Mouse (Mus musculus) mature B cell (primary cell): ENCODE measurements around the gene Dcp1b.

ENCODE experiments used
- in situ Hi-C: fragments of 300-500 bp; cut with MboI; formaldehyde crosslinking; loops from 2 replicates; pipeline ENCODE4 v1.14.3; 2019

The Dcp1b gene

DNA sequence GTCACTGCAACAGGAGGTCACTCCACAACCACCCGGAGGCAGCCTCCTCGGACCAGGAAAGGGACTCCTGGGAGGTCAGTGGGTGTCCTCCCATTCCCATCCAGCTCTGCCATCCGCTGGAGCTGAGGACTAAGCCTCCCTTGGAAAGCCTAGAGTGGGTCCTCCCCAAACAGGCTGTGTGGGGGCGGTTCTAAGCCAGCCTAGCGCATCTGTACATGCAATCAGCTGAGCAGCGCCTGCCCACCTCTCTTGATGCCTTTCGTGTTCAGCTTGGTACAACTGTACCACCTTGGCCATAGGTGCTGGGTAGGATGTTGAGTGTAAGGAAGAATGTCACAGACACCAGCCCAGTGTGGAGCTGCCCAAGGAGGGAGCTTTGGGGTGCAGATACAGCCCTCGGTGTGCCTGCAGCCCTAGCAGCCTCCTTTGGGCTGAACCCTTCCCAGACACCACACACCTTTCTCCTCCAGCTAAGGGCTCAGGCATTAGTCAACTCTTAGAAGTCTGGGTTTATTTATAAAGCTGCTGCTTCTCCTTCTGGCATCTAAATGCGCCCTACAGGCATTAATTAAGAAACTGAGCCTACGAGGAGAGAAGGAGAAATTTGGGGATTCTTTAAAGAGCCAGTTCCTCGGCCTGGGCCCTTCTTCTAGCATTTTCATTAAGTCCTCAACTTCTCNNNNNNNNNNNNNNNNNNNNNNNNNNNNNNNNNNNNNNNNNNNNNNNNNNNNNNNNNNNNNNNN, 54.0 kb downstream of the Dcp1b start:
- in situ Hi-C loops = loop anchor here (10.0 kb wide), 1 partner anchor 216 kb away; no protein-coding TSS in a partner anchor

- in situ Hi-C loops = no loop called here
Measured at GRCm38 (mm10) chr6:119233066-119233465, 58.0 kb downstream of the Dcp1b start.

- in situ Hi-C loops = no loop called here
Measured at GRCm38 (mm10) chr6:119235441-119235840, 60.4 kb downstream of the Dcp1b start.

GRCm38 (mm10) chr6:119236241-119236640, 61.2 kb downstream of the Dcp1b start, which contains the start of gene Cacna2d4:
TSS of gene Cacna2d4 (plus strand) at chr6:119236526.
- in situ Hi-C loops = no loop called here

GRCm38 (mm10) chr6:119237427-119237989, 62.5 kb downstream of the Dcp1b start:
- in situ Hi-C loops = no loop called here

DNA sequence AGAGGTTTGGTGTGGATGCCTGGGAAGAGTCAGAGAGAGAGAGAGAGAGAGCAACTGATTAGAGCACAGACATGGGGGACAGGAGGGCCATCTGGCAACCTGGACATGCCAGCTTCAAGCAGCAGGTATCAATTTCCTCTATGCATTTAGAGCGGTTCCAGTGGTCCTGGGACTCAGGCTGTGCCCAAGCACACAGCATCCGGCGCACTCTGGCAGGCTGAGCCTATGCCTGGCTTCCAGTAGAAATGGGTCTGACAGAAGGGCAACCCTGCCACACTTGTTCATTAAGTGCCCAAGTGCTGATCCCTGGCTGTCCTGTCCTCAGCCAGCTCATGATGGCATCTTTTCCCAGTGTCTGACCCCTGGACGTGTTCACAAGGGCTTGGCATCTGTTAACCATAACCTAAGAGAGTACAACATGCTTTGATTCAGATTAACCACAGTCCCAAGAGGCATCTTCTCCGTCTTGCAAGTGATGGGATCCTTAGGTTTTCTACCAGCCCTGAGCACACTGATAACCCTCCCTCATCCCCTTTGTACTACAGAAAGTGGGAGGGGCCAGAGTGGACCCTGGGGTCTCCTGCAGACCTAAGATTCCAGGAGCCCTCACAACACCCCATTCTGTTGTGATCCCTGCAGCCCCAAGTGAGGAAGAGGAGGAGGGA, 64.4 kb downstream of the Dcp1b start:
- in situ Hi-C loops = no loop called here

GRCm38 (mm10) chr6:119240256-119240655, 65.2 kb downstream of the Dcp1b start:
- in situ Hi-C loops = no loop called here

DNA sequence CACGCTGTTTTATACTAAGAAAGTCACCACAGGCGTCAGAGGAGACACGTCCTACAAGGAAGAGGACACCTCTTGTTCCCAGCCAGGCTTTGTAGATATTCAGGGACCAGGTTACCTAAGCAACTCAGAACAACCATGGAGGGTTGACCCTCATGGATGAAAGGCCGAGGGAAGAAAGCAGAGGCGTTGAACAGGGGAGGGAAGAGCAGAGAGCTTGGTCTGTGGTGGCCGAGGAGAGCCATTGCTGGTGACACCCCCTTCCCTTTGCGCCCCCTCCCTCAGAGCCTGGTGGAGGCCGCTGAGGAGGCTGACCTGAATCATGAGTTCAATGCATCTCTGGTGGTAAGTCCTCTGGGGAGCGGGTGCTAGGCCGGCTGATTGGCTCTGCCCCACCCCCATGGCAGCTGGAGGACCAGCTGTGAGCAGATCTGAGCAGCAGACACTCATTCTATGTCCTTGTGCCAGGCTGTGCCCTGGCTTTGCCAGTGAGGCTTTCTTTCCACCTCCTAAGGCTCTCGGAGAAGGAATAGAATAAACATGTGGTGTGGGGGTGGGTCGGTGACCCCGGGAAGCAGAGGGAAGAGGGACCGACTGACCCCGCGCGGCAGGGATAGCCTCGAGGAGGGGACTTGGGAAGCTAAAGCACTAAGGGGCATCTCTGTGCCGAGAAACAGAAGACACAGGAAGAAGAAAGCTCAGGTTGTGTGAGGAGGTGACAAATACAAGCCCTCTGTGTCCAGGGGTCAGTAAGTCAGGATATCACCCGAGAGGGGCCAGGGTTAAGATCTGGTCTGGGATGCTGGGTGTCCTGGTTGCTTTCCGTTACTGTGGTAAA, 66.0 kb downstream of the Dcp1b start:
- in situ Hi-C loops = no loop called here

DNA sequence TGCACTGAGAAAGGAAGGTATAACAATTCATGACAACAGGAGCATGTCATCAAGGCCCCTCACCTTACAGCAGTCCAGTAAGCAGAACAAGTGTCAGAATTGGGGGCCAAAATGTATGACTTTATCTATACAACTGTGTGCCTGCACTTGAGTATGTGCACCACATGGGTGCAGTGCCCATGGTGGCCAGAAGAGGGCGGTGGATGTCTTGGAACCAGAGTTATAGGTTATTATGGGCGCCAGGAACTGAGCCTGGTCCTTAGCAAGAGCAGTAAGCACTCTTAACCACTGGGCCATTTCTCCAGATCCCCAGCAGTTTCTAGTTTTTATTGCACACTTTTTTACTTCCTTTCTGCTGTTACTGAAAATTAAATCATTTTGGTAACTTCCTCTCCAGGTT, 71.0 kb downstream of the Dcp1b start:
- in situ Hi-C loops = no loop called here

DNA sequence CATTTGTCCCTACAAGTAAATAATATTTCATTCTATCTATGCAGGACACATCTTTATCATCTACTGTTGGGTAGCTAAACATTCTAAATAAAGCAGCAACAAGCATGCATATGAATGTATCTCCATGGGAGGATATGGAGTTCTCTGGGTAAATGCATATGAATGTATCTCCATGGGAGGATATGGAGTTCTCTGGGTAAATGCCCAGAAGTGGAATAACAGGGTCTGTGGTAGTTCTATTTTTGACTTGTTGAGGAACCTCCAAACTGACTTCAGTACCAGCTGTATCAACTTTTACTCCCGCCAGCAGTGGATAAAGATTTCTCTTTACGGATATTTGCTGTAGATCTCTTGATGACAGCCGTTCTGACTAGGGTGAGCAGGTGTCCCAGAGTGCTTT, 73.5 kb downstream of the Dcp1b start:
- in situ Hi-C loops = no loop called here

- in situ Hi-C loops = no loop called here
Measured at GRCm38 (mm10) chr6:119249726-119250125, 74.7 kb downstream of the Dcp1b start.

- in situ Hi-C loops = no loop called here
Measured at GRCm38 (mm10) chr6:119251704-119252103, 76.7 kb downstream of the Dcp1b start.
